Mouse (Mus musculus) left cerebral cortex, adult 8-10 months (tissue): ENCODE measurements around the gene Kif13a. TPM values are rescaled to one million over a fixed set of nuclear protein-coding genes. Genes with fewer than 3 reads are reported as not detected.

Experiments used
- DNase-seq, 2 experiments: peaks; one replicate each; pipeline ENCODE4 v3.0.0; 2022; ENCODE audit warnings: low spot score in 2 of 2
- total RNA-seq, 4 experiments: library from RNA; stranded (reverse); gene quantifications; 2 replicates each; pipeline ENCODE4 v1.2.4; 2022

Kif13a gene
- total RNA-seq, 4 experiments from 2014 or later = 25.6 to 27.6 (median 26.7) TPM

- DNase-seq = no peak
Observed at GRCm38 (mm10) chr13:46838551-46838950, 91.1 kb downstream of the Kif13a start.

DNA sequence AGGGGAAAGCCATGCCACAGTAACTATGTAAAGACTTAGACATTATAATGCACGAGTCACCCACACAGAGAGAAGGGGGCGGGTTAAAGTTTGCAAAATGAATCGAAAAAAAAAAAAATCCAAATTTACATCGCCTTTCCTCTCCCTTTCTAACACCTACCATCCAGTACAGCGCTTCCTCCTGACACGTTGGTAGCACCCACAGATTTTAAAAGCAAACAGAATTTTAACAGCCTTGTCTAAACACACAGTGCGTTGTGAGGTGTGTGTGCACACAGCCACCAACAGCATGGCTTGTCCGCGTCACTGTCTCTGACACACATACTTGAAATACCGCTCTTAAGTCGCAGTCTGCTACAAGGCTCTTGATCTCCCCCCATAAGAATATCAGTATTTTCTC is 94.3 kb downstream of the Kif13a start:
- no peak for DNase-seq

GRCm38 (mm10) chr13:46834805-46835204 is 94.9 kb downstream of the Kif13a start:
- DNase-seq = no peak

- DNase-seq = no peak
Observed at GRCm38 (mm10) chr13:46833586-46833985, 96.1 kb downstream of the Kif13a start.

GRCm38 (mm10) chr13:46832956-46833355 is 96.7 kb downstream of the Kif13a start:
- no peak for DNase-seq

DNA sequence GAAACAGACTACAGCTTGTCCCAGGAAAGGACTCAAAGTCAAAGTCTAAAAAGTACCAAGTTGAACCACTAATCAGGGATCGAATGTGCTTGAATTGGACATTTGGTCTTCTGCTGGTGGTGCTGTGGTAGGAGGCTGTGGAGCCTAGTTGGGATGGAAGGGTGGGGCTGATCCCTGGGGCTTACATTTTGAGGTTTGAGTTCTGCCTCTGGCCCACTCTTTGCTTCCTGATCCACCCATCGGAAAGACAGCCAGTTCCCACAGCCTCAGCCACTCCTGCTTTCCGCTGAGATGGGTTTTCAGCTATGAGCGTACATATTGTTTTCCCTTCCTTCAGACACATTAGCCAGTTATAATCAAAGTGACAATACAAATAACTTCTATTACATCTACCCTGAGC is 106.4 kb downstream of the Kif13a start:
- DNase-seq = no peak

DNA sequence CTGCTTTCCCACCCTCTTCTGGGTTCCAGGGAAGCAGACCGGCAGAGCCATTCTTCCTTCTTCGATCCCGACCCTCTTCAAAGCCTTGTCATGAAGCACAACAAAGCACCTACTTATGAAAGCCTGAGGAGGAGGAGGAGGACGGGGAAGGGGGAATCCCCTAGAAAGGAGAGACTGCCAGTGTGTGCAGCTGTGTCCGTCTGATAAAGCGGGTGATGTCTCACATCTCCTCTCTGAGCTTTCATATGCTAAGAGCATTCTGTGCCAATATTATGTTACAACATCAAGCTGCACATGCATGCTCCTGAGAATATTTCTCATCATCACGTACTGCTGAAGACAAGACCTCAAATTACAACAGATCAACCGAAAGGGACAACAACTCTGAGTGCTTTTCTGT is 107.5 kb downstream of the Kif13a start:
- DNase-seq = no peak

- DNase-seq = no peak
Observed at GRCm38 (mm10) chr13:46819729-46820223, 109.9 kb downstream of the Kif13a start.

GRCm38 (mm10) chr13:46819202-46819728 is 110.4 kb downstream of the Kif13a start:
- no peak for DNase-seq

DNA sequence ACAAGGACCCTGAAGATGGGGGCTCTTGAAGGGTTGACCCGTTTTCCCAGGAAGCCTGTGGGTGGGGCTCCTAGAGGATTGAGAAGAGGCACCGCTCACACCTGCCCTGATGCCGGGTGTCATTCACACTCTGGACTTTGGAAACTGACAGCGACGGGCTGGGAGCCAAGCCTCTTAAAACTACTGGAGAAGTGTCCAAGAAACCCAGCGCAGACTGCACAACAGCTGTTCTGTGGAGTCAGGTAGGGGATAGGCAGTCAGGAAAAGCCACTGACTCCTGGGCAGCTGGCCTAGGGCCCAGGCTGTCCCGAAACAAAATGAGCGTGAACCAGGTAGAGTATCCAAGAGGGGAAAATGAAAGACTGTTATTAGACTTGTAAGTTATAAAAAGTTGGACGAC is 111.3 kb downstream of the Kif13a start:
- DNase-seq = no peak

GRCm38 (mm10) chr13:46812648-46813184 is 117.0 kb downstream of the Kif13a start:
- DNase-seq = no peak

GRCm38 (mm10) chr13:46811696-46812095 is 118.0 kb downstream of the Kif13a start:
- DNase-seq = no peak

DNA sequence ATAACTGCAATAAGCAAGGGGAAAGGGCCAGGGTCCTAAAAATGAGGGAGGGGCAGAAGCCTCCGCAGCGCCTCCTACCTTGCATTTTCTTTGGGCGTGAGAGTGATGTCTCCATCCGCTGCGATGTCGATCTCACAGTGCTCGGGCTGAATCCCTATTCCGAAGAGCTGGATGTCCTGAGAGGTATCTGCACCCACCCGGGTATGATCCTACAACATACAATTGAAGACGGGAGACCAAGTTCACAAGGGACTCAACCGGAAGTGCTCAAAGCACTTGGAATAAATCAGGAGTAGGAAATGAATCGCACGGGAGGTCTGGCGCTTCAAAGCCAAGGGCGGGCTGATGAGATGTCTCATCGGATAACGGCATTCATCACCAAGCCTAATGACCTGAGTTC is 119.1 kb downstream of the Kif13a start:
- DNase-seq = no peak

- DNase-seq = no peak
Observed at GRCm38 (mm10) chr13:46810098-46810497, 119.6 kb downstream of the Kif13a start.

DNA sequence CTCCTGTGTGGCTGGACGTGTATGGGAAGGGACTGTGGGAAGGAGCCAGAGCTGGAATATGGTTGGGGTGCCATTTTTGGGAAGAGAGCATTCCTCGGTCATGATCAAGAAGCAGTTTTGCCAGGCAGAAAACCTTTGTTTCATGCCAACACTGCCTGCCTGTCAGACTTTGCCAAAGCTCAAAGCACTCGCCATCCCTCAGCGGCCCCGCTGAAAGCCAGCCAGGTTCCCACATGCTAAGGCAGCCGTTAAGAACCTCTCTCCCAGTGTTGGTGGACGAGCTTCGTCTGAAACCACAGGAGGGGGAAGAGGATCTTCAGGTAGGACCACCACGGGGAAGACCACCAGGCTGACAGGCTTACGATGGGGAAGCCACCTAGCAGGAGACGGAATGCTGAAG is 121.8 kb downstream of the Kif13a start:
- no peak for DNase-seq

GRCm38 (mm10) chr13:46801196-46801595 is 128.5 kb downstream of the Kif13a start:
- DNase-seq = no peak

- no peak for DNase-seq
Observed at GRCm38 (mm10) chr13:46798156-46798555, 131.5 kb downstream of the Kif13a start.

DNA sequence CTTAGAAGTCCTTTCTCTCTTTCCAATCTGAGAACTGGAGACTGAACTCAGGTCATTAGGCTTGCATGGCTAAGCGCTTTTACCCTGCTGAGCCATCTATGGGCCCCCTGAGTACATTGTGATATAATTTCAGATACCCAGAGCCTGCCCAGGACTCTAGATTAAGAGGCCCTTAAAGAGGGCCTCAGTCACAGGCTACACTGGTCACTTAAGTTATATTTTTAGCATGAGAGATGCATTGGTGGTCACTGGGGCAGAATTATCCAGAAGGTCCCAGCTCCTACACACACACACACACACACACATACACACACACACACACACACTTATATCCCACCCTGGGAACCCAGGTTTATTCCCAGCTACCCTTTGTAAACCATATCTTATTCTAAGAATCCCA is 133.3 kb downstream of the Kif13a start:
- no peak for DNase-seq

DNA sequence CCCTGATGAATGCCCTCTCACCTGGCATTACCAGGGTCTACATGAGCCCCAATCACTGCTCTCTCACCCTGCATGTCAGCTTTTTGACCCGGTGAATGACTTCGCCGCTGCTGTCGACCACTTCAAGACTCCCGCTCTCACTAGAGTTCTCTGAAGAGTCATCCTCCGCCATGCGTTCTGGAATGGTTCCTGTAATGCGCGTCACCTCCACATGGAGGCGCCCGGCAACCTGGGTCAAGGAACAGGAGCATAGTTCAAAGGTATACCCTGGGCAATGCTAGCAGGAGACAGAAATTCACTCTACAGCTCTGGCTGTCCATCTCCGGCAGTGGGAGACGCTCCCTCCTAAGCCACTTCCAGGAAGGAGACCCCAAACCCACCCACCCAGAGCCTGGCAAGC is 135.8 kb downstream of the Kif13a start:
- no peak for DNase-seq

- no peak for DNase-seq
Observed at GRCm38 (mm10) chr13:46788452-46788851, 141.2 kb downstream of the Kif13a start.

DNA sequence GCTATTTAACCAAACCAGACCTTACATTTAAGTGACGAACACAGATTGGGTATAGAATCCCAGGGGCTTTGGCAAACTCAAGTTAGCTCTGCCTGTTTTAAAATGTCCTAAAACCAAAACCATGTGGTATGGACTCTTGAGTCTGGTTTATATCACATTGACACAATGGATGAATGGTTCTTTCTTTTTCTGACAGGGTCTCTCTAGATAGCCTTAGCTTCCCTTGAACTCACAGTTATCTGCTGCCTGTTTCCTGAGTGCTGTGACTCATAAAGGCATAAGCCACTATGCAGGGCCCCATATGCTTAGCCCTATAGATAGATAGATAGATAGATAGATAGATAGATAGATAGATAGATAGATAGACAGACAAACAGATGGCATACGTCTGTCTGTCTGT is 142.8 kb downstream of the Kif13a start:
- no peak for DNase-seq

DNA sequence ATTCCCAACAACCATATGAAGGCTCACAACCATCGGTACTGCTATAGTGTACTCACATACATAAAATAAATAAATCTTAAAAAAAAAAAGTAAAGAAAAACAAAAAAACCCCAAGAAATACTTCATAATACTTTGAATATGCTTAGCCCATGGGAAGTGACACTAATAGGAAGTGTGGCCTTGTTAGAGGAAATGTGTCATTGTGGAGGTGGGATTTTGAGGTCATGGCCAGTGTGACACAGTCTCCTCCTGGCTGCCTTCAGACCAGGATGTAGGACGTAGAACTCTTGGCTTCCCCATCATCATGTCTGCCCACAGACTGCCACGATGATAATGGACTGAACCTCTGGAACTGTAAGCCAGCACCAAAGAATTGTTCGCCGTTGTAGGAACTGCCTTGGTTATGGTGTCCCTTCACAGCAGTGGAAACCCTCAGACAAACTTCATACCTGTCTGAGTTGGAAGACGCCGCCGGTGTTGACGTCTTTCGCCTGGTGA is 143.6 kb downstream of the Kif13a start:
- DNase-seq = no peak

DNA sequence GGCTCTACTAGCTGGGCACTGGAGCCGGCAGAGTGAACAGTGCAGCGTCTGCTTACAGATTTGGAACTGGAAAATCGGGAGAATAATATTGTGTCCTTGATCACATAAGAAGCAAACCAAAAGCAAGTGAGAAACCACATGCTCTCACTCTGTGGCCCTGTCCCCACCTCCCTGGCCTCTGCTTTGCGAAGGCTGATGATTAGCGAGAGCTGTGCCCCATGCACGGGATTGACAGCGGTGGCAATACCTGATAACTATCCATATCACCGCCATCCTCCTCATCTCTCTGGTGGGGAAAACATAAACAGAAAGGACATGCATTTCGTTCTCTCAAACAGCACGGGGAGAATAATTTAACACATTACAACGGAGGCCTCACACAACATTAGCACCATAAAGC is 149.3 kb downstream of the Kif13a start:
- DNase-seq = no peak
